Mouse (Mus musculus): ENCODE measurements around the gene Mup1.
"Not testable (repeated sequence)": the region's sequence is repeated elsewhere in the genome, so short reads cannot be mapped to it uniquely, and the experiment has no call there.

Gene Mup1

DNA sequence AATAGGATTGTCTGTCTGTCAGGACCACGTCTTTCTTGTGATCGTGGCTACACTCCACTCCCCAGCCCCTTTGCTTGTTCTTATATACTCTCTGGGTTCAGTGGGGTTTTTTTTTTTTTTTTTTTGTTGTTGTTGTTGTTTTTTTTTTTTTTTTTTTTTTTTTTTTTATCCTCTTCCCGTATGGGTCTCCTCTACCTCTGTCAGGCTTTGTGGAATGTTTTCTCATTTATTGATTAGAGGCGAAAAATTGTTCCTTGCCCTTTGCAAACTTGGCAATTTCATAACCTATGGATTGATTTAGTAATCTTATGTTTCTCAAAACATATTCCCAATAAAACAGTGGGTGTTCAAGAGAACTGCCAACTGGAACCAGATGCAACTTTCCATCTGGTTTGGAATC lies at the start of gene Mup1:
Gene Mup1 (minus strand): TSS at position 101 of the 400 bp plus-strand sequence.
- not testable (repeated sequence) for DNase-seq (ENCODE audit: low spot score)

All from ovary, postnatal 10 days (tissue).